16 mouse cellular contexts compared by ENCODE assay signal in the genomic region with DNA sequence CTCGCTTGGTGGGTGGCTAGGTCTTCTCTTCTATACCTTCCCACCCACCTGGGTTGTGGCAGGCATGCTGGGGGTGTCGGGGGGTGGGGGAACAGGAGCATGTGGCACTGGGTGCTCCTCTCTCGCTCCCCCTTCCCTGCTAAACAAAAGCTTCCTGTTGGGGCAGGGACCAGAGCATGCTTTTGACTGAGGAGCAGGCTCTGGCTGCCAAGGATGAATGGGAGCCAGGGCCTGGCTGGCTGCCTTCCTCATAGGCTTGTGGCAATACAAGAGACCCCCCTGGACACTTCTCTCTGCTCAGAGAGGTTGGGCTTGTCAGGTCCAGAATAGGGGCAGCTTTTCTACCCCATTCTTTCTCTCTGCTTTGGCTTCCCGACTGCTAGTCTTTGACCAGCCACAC. TPM values are rescaled to one million over a fixed set of nuclear protein-coding genes. Genes with fewer than 3 reads are reported as not detected.
DNase-seq lines count a peak whose midpoint lies in the region; ATAC-seq and TF ChIP-seq lines count a peak whose summit lies in the region.
"Had no signal": no experiment of that assay in that cellular context is flagged by ENCODE, and none has a peak within 500 bp of the region (broad histone marks: within the 10 kb centered on the region; RNA-seq: fewer than 3 reads in every experiment).

No protein-coding gene starts in this region.

- peak; percentile 63 for ATAC-seq in forebrain, postnatal 0 days
- no peak for ATAC-seq in intestine, embryonic 16.5 days
- no peak for ATAC-seq in granulocyte monocyte progenitor cell, adult 5-6 weeks (replicated peaks; ENCODE audit: poor library complexity, severe bottlenecking)
- ATAC-seq: intestine, postnatal 0 days had no signal

- no peak overlapping the region for H3K9ac ChIP-seq in forebrain, postnatal 0 days
- H3K9ac ChIP-seq in intestine, embryonic 16.5 days (ENCODE audit: low read depth, low read length): no peak overlapping the region

- peaks cover 6% of the 10 kb centered on the region; the same call in 1 of the 2 replicates for H3K4me1 ChIP-seq in forebrain, postnatal 0 days (ENCODE audit: insufficient read depth)
- no peaks in the 10 kb centered on the region for H3K4me1 ChIP-seq in intestine, embryonic 16.5 days (ENCODE audit: control insufficient read depth, insufficient read depth, low read length)

- no peak overlapping the region for H3K27ac ChIP-seq in layer of hippocampus, adult 2 months
- H3K27ac ChIP-seq in forebrain, postnatal 0 days (ENCODE audit: low read depth, low read length): no peak overlapping the region
- H3K27ac ChIP-seq in intestine, embryonic 16.5 days (ENCODE audit: low read length): no peak overlapping the region

- no peaks in the 10 kb centered on the region for H3K27me3 ChIP-seq in forebrain, postnatal 0 days (ENCODE audit: insufficient read depth, low read length)
- H3K27me3 ChIP-seq in intestine, embryonic 16.5 days (replicated peaks; ENCODE audit: control insufficient read depth, insufficient read depth, low read length): no peaks in the 10 kb centered on the region

- H3K4me3 ChIP-seq in layer of hippocampus, adult 2 months: no peak overlapping the region
- H3K4me3 ChIP-seq in forebrain, postnatal 0 days (ENCODE audit: low read depth, low read length): no peak overlapping the region
- no peak overlapping the region for H3K4me3 ChIP-seq in intestine, embryonic 16.5 days (ENCODE audit: low read length)

- DNase-seq in adrenal gland, postnatal 25 days: peak; percentile 13
- no peak for DNase-seq in adrenal gland, postnatal 36 days
- peak; percentile 16 to 20 for DNase-seq in layer of hippocampus, adult 2 months (ENCODE audit: low spot score in 2 of 2)
- no peak for DNase-seq in layer of hippocampus, adult 9-11 months
- peak; percentile 86 for DNase-seq in brain, embryonic 14.5 days (ENCODE audit: low read depth)
- peak; percentile 65 for DNase-seq in forebrain, postnatal 0 days
- DNase-seq: embryo, embryonic 11 days had no signal

- no peaks in the 10 kb centered on the region for H3K9me3 ChIP-seq in forebrain, postnatal 0 days (ENCODE audit: low read length)
- H3K9me3 ChIP-seq in intestine, embryonic 16.5 days (ENCODE audit: control insufficient read depth, low read length): no peaks in the 10 kb centered on the region
- H3K9me3 ChIP-seq: G1E had no signal

- 44% methylated on average over 4 of the region's 4 CpGs for WGBS in forebrain, postnatal 0 days
- WGBS in intestine, embryonic 16.5 days: 61% methylated on average over 4 of the region's 4 CpGs

- TF ChIP-seq POLR2A in brain, embryonic 14.5 days (IDR thresholded peaks at IDR 0.05; ENCODE audit: borderline replicate concordance, extremely low read depth, insufficient read depth, insufficient read length, poor library complexity, severe bottlenecking): no peak

- TF ChIP-seq CTCF in layer of hippocampus, adult 2 months (conservative IDR thresholded peaks at IDR 0.05): no peak
- TF ChIP-seq CTCF in brain, embryonic 14.5 days (IDR thresholded peaks at IDR 0.05; ENCODE audit: borderline replicate concordance, extremely low read depth, insufficient read depth, insufficient read length): no peak
- no peak for TF ChIP-seq CTCF in forebrain, postnatal 0 days (IDR thresholded peaks at IDR 0.05; ENCODE audit: low read depth)

- no peaks in the 10 kb centered on the region for H3K36me3 ChIP-seq in forebrain, postnatal 0 days (ENCODE audit: insufficient read depth)
- H3K36me3 ChIP-seq in intestine, embryonic 16.5 days (ENCODE audit: control insufficient read depth, insufficient read depth, low read length): no peaks in the 10 kb centered on the region
- H3K36me3 ChIP-seq: G1E had no signal

- no peak overlapping the region for H3K4me2 ChIP-seq in forebrain, postnatal 0 days (ENCODE audit: low read depth)
- H3K4me2 ChIP-seq in intestine, embryonic 16.5 days (ENCODE audit: low read depth, low read length): no peak overlapping the region

RNA-seq across cellular contexts. Expression of a gene that starts 39.3 kb away (rescaled TPM):
- total RNA-seq in adrenal gland, postnatal 25 days (2021): not detected in 2 replicates
- total RNA-seq in adrenal gland, postnatal 36 days (2021): not detected
- not detected for total RNA-seq in layer of hippocampus, adult 2 months (2021)
- polyA plus RNA-seq in brain, embryonic 14.5 days (2012; rRNA removed): not detected in 2 replicates
- total RNA-seq in forebrain, postnatal 0 days (2014; rRNA removed): not detected in 2 replicates
- not detected in 2 replicates for polyA plus RNA-seq in forebrain, postnatal 0 days (2015; fragmentation: Nextera tagmentation; extraction: Ambion mirVana)
- polyA plus RNA-seq in intestine, embryonic 16.5 days (2015; fragmentation: Nextera tagmentation; extraction: Ambion mirVana): not detected in 2 replicates
- total RNA-seq in granulocyte monocyte progenitor cell, adult 5-6 weeks (2014; fragmentation: Nextera tagmentation): not detected in 2 replicates
- not detected in 2 replicates for total RNA-seq in granulocyte monocyte progenitor cell, adult 5-6 weeks (2017)
- total RNA-seq: adrenal gland, adult 18-20 months; G1E; heart, adult 18-20 months; layer of hippocampus, postnatal 25 days; neutrophil, adult 5-6 weeks had no signal
- polyA plus RNA-seq: G1E; intestine, postnatal 0 days; liver, embryonic 16.5 days had no signal

RNA-seq across cellular contexts. Expression of a gene that starts 58.1 kb away (rescaled TPM):
- total RNA-seq in adrenal gland, postnatal 25 days (2021): 43.0 and 54.8 TPM in 2 replicates
- 10 to 100 TPM; 34.6 to 63.8 TPM for total RNA-seq in adrenal gland, postnatal 36 days (2021)
- total RNA-seq in layer of hippocampus, adult 2 months (2021): 10 to 100 TPM; 17.2 to 17.9 TPM
- 19.5 and 24.4 TPM in 2 replicates for polyA plus RNA-seq in brain, embryonic 14.5 days (2012; rRNA removed)
- total RNA-seq in forebrain, postnatal 0 days (2014; rRNA removed): 9.7 and 12.7 TPM in 2 replicates
- 19.3 and 20.7 TPM in 2 replicates for polyA plus RNA-seq in forebrain, postnatal 0 days (2015; fragmentation: Nextera tagmentation; extraction: Ambion mirVana)
- polyA plus RNA-seq in intestine, embryonic 16.5 days (2015; fragmentation: Nextera tagmentation; extraction: Ambion mirVana): 171 and 180 TPM in 2 replicates
- total RNA-seq in granulocyte monocyte progenitor cell, adult 5-6 weeks (2014; fragmentation: Nextera tagmentation): 17.7 and 22.8 TPM in 2 replicates
- total RNA-seq in granulocyte monocyte progenitor cell, adult 5-6 weeks (2017): 11.3 and 23.5 TPM in 2 replicates

Comparison
In these comparisons a context has a peak if more than half of its experiments do, and no peak if none do; other contexts are left out.
1. DNase-seq: peak in adrenal gland, postnatal 25 days (single experiment), layer of hippocampus, adult 2 months (2 of 2), brain, embryonic 14.5 days (single experiment) and forebrain, postnatal 0 days (single experiment); none in adrenal gland, postnatal 36 days (0 of 2) and layer of hippocampus, adult 9-11 months (single experiment).